Mouse (Mus musculus): ENCODE results near the gene Psen2.

The Psen2 gene

DNA sequence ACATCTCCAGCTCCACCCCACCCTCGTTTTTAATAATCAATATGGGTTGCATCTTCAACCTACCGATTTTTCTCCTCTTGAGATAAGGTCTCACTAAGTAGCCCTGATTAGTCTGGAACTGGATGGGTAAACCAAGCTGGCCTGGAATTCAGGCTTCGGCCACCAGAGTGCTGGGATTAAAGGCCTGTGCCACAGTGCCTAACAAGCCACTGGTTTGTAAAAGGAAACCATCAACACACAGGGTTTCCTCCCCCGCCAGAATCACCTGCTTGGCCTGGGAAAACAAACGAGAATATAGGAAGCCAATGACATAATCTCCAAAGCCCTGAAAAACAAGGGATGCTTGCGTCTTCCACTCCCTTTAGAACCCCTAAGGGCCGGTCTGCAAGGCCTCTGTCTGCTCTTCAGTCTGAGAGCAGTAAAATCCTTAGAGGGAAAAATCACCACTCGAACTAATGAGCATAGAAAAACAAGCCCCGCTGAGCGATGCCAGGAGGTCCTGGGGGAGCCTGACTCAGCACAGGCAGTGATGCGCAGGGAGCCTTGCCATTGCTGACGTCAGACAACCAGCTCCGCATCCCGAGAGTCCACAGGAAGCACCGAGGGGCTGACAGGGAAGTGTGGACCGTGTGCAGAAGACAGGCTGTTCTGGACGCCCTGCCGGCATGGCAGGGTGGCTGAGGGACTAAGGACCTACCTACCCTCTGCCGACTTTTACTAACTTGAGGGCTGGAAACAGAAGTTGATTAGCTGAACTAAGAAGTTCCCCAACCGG, 13.4 kb downstream of the Psen2 start:
- 34% methylated on average over 20 of the region's 20 CpGs for WGBS

DNA sequence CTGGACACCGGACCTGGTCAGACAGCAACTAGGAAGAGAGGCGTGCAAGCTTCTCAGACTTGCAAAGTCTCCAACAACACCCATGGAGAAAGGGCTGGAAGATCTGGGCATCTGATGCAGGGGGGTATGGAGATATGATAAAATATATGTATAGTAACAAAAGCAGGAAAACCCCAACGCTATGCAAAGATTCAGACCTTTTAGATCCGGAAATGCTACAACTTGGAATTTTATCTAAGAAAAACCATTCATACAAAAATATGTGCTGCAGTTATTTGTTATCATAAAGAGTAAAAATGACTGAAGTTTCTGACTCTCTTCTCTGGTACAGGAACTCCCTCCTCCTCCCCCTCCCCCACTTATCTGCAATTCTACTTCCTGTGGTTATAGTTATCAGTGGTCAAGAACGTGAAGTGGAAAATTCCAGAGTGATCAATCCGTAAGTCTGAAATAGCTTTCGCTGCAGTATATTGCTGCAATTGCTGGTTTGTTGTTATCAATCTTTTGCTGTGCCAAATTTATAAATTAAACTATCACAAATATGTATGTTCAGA, 14.6 kb downstream of the Psen2 start:
- WGBS: 84% methylated on average over 7 of the region's 7 CpGs

DNA sequence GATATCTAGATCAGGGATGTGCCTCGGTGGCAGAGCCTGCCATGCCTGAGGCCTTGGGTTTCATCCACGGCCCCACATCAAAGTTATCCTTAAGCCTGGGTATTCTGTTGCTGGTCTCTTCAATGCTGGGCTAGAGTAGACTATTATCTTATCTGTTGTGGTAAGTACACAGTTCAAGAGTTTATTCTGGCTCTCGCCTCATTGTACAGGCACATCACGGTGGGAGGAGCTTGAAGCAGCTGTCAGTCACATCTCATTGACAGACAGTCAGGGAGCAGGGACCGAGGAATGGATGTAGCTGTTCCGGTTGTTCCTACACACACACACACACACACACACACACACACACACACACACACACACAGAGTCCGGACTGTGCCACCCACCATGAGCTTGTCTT, 15.3 kb downstream of the Psen2 start:
- WGBS: 91% methylated on average over 7 of the region's 7 CpGs

DNA sequence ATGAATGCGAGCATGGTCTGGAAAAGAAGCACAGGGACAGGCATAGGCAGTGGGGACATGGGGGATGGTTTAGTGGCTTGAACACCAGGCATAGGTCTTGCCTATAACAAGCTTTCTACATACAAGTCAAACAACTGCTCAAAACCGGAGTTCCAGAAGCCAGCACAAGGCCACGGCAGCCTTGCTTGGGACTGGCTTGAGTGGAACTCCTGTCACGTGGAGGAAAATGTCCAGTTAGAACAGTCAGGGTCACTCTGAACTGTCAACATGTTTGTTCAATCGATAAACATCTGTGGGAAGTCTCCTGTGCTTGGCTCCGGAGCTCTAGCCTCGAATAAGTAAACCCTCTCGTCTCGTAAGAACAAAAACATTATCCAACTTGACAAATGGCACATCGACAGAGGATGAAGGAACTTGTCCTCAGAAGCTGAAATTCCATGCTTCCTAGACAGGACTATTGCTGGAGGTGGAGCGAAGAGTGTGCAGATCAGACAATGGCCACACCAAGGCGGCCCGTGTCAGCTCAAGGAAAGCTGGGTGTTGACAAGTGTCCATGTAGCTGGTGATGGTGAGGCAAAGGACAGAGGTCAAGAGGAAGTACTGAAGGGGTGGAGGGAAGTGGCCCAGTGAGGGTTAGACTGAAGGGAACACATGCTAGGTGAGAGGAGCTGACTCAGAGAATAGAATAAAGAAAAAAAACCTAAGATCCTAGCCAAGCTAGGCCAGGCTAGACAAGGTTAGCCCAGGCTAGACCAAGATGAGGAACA, 17.3 kb downstream of the Psen2 start:
- 93% methylated on average over 13 of the region's 13 CpGs for WGBS

DNA sequence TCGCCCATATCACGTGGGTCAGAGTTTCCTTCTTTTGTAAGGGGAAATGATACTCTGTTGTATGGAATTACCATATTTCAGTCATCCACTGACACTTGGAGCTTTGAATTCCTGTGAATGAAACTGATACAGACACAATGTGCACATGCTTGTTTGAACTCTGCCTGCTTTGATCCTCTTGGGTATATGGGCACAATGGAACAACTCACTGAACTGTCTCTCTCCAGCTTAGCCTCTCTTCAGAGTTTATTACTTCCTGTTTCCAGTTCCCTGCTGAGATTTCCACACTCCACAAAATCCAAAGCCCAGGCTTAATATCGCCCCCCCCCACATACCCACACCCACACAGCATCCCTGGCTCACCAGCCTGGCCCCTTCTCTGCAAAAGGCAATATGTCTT, 31.5 kb downstream of the Psen2 start:
- WGBS: 79% methylated on average over 3 of the region's 3 CpGs

DNA sequence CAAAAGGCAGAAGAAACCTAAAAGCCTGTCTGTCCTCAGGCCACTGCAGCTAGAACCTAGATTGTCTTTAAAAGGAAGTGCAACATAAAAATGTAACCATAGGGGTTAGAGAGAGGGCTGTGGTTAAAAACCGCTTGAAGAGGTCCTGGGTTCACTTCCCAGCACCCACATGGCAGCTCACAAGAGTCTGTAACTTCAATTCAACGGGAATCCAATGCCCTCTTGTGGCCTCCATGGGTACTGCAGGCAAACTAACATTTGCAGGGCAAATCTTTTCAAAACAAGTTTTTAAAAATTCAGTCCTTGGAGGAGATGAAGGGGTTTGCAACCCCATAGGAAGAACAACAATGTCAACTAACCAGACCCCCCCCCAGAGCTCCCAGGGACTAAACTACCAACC, 32.7 kb downstream of the Psen2 start:
- 44% methylated on average over 2 of the region's 2 CpGs for WGBS

DNA sequence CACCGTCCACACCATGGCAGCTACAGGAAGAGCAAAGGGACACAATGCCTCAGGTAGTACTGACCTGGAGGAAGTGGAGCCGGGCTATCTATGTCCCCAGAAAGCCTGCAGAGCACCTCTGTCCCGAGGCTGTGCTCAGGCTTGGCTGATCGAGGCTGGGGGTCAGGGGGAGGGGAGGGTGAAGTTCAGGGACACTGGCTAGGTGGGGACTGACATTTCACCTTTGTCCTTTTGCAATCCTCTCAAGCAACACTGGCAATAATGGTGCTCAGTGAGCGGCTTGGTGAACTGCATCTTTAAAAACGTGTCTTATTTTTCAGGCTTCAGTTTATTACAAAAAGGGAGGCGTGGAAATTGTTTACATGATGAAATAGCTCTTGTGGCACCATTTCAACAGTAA, 33.3 kb downstream of the Psen2 start:
- WGBS: 92% methylated on average over 7 of the region's 7 CpGs

DNA sequence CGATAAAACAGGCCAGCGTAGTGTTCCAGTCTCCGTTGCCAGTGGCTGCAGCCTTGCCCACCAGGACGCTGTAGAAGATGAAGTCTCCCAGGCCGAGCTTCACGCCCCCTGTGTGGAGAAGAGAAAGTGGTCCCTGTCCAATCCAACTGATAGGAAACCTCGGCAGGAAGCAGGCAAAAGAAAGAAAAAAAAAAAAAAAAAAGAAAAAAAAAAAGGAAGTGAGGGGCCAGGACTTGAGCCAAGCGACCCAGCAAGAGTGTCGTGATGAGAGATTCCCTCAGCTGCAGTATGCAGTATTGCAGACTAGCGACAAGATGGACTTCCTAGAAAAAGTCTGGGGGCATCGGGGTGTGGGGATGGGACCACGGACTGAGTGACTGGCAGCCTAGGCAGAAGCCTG, 34.4 kb downstream of the Psen2 start:
- WGBS: 84% methylated on average over 12 of the region's 12 CpGs

DNA sequence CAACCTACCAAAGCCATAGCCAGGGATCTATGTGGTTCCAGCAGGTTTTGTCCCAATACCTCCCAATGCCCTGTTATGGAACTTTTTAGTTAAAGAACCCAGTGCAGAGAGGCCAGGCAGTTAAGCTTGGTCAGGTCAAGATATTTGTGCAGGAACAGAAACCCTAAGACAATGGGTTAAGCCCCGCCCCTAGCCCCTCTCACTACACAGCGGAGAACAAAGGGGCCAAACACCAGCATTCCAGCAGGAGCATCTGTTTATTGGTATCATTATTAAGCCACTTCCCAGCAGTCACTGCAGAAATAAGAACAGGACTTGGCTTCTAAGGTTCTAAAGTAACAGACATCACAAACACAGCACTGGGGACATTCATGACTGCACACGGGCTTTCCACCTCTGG, 36.5 kb downstream of the Psen2 start:
- WGBS: 88% methylated on average over 3 of the region's 3 CpGs

DNA sequence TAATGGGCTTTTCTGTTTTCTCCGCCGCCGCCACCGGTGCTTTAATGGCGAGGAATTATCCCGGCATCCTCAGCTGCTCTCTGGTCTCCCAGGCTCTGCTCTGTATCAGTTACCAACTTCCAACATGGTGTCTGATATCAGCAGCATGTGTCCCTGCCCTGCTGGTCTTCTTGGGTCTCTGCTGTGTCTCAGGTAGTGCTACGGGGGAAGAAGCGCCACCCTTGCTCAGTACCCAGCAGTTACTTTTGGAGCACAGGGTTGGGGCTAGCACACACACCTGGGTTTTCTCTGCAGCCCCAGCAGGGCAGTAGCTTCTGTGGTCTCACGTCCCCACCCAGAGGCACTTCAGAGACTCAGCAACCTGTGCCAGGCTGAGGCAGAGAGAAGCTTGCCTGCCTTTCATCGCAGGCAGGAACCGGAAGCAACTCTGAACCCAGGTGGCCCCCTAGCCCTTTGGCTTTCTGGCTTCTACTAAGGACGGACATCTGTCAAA, 37.0 kb downstream of the Psen2 start:
- WGBS: 27% methylated on average over 12 of the region's 12 CpGs

DNA sequence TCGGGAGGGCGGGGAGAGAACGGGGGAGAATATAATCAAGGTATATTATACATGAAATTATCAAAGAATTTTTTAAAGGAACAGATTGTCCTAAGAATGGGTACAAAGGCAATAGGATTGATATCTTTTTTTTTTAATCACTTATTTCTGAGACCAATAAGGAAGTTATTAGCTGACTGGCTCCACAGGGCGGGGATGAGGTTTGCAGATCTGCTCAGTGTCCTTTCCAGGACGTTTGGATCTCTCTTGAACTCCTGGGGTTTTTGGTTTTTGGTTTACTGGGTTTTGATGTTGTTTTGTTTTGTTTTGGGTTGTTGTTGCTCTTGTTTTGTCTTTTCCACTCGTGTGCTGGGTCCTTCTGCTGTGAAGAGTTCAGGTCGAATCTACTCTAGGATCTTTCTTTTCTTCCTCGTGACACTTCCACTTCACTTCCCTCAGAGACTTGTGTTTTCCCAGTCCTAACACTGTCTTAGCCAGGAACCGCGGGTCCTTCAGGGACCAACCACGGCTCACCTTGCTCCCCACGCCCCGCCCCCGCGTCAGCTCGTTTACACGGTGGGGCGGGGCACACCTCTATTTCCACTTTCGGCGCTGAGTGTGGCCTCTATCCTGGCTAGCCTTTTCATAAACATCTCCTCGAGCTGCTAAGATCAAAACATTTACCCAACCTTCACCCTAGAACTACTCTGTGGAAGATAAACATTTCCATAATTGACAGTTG, 37.6 kb downstream of the Psen2 start:
- 20% methylated on average over 21 of the region's 21 CpGs for WGBS

DNA sequence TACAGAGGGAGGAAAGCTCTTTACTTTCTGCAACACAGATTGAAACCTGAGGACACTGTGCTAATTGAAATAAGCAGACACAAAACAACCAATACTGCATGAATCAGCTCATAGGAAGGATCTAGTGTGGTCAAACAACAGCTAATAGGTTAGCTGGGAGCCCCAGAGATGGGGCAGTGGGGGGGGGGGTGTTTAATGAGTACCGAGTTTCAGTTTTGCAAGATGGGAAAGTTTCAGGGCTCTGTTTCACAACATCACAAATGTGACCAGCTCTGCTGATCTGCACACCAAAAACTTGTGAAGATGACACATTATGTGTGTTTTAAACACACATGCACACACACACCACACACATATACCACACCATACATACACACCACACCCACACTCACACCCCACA, 41.2 kb downstream of the Psen2 start:
- 85% methylated on average over 1 of the region's 1 CpGs for WGBS

DNA sequence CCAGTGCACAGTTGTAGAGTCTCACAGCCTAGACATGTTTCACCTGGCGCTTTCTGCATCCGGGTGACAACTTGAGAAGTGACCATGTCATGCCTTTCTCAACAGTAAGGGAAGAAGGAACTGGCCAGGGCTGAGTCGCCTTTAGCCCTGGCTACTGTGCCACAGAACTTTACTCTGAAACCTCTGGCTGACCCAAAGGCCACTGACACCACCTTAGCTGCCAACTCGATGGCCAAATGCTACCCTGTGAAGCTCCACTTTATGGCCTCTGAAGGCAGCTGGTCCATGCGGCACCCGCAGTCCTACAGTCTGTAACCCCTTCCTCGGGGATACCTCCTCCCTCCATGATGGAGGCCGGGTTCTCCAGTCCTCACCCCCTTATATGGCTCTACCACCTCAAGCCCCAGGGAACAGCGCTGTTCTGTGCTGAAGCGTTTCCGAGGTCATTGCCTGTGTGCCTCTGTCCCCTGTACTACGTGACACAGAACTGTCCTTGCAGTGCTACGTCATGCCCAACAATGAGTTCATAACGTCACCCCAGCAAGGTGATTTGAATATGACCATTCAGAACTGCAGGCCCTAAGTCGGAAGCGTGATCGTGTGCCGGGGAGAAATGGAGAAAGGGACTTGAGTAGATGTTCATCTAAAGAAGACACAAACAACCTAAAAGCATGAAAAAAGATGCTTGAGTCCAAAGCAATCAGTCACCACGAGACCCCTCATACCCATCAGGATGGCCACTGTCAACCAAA, 42.3 kb downstream of the Psen2 start:
- 93% methylated on average over 19 of the region's 19 CpGs for WGBS

DNA sequence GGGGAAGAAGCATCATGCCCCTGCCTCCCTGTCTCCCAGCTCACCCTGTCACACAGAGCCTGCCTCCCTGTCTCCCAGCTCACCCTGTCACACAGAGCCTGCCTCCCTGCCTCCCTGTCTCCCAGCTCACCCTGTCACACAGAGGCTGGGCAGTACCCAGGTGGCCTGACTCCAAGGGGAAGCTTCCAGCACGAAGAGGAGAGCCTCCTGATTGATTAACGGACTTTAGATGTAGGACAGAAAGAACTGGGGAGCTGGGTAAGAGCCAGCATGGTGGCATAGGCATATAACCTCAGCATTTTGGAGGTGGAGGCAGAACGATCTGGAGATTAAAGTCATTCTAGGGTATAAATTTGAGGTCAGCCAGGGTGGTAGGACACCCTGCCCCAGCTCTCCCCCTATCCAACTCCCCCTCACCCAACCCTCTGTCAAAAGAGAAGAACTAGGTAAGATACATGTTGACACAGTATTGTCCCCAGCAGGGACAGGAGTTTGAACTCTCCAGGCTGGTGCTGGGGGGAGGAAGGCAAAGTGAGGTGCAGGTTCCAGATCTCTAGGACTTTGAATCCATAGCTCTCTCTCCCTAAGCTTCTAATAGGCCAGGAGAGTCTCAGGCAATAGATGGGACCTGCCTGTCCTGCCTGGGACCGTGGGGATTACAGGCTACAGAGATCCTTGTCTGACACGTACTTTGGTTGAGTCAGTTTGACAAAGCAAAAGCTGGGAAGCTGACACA, 46.5 kb downstream of the Psen2 start:
- WGBS: 75% methylated on average over 5 of the region's 5 CpGs

DNA sequence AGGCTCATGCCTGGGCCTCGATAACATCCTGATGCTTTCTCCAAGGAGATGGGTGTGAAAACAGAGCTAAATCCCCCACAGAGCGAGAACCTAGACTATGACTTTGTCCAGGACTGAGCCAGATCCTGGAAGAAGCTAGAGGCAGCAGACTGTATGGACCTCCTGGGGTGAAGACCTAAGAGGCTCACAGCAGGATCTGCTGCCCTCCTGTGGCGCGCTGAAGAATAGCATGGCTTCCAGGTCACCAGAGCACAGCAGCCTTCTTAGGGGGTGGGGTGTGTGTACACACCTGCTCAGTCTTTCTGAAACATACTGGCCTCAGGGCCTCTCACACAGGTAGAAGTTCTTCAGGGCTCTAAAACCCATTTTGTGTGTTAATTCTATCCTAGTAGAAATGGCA, 48.2 kb downstream of the Psen2 start:
- WGBS: 29% methylated on average over 4 of the region's 4 CpGs

DNA sequence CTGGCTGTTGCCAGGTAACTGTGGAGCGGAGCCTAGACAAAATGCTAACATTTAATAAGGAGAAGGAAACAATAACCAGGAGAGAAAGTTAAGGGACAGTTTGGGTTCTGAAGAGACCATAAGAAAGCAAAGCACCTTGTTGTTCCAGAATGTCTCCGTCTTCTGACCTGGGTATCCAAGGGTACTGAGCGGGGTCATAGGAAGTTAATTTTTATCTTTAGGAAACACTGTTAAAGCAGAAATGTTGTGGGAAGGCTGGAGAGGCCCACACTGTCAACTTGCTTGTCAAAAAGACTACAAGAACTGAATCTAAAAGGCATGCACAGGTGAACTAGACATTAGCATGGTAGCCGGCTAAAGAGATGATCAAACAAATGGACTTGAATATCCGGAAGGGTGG, 50.3 kb downstream of the Psen2 start:
- WGBS: 96% methylated on average over 5 of the region's 5 CpGs

DNA sequence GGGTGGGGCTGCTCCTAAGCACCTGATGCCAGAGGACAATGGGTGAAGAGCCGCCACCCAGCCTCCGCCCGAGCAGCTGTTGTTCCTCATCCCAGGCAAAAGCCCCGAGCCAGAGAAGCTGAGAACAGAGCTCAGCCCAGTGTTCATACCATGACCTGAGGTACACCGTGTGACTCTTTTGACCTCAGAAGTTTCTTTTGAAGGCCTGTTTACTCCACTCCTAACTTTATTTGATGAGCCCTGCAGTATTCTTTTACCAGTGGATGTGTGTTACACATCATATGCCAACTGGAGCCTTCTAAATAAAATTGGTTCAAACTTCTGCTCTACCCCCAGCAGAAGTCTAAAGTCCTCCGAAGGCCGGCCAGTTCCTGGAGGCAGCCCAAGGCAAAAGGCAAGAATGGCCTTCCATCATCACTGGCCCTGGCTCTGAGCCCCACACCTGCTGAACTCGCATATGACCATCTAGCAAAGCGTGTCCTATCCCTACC, 52.4 kb downstream of the Psen2 start:
- 82% methylated on average over 9 of the region's 9 CpGs for WGBS

DNA sequence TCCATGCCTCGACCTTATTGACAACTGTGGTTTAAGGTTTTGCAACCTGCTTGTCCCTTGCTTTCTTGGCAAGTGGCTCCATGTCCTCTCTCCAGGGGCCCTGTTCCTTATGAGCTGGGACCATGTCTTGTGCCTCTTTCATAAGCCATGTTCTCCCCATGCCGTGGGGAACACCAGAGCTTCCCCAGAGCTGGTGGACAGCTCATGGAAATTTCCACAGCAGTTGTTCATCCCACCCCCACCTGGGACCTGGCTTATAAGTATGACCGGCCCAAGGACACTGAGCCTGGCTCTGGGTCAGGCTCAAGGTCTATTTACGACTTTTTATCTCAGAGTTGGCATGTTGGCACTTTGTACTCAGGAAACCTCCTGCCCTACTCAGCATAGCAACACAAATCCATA, 53.2 kb downstream of the Psen2 start:
- WGBS: 77% methylated on average over 4 of the region's 4 CpGs

DNA sequence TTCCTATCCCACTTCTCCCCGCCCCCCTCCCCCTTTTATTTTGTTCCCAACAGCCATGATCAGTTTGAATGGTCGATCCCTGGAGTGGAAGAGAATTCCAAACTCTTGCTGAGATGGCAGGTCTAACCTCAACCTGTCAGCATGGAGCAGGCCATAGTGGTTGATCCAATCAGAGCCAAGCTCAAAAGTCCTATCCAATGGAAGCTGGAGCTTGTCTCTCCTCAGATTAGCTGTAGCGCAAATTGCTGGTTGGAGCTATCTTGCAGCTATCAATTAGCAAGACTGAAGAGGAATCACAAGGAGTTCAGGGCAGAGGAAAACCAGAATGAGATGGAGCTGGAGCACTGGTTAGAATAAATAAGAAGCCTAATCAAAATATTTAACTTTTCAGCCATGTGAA, 54.9 kb downstream of the Psen2 start:
- WGBS: 76% methylated on average over 3 of the region's 3 CpGs

DNA sequence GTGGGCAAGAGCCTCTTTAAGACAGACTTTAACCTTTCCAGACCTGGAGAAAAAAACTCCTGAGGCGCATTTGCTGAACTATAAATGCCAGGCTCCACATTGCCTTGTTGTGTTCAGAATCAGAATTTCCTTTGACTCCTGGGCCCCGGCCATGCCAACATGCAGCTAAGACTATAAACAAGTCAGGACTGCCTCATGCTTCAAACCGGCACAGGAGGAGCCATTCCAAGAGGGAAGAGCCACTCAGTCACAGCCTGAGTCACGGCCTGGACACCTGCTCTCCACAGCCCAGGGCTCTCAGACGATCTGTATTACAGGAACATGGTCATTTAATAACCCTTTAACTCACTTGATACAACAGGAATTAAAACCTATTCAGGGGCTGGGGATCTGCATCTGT, 62.5 kb downstream of the Psen2 start:
- 81% methylated on average over 5 of the region's 5 CpGs for WGBS

DNA sequence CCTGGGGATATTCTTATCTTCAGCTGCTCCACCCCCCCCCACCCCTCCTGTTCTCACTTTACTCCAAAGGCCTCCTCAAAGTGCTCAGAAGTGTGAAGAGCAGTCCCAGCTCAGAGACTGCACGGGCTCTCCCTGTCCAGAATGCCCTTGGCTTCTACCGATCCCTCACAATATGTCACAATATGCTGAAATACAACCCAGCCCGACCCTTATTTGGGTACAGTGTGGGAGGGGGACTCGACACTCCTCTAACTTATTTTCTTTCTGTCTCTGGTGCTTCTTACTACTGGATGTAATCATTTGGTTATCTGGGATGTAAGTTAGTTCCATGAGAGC, 63.6 kb downstream of the Psen2 start:
- WGBS: 71% methylated on average over 4 of the region's 4 CpGs

All from cerebral cortex, adult 2 months (tissue).